Mouse (Mus musculus) cerebellum, postnatal 10 days (tissue): ENCODE measurements around the gene Pabpc1l.

Experiments used
- DNase-seq, 2 experiments: peaks; one replicate each; pipeline ENCODE4 v3.0.0; 2021; ENCODE audit warnings: mixed read lengths in 2 of 2

The Pabpc1l gene

DNA sequence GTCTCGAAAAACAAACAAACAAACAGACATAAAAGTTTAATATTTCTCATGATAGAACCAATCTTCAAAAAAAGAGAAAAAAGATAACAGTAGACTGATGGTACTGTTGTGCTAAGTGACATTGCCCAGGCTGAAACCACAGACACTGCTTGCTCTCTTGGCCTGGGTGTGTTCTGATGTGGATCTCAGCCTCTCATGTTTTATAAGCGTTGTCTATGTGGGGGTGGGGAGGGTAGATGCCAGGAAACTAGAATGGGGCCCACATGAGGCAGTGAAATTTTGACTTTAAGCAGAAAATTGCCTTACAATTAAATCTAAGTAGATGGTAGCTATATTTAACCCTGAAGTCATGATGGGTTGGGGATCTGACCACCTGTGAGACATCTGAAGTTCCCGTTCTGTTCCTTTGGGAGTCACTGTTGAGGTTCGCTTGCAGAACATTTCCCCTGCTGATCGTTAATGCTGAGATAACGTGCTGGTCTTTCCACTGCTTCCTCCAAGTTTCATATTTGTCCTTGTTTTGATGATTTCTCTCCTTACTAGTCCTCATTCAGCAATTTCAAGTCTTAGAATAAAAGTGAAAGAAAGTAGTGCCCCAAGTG lies 62.3 kb downstream of the Pabpc1l start:
- DNase-seq = no peak

DNA sequence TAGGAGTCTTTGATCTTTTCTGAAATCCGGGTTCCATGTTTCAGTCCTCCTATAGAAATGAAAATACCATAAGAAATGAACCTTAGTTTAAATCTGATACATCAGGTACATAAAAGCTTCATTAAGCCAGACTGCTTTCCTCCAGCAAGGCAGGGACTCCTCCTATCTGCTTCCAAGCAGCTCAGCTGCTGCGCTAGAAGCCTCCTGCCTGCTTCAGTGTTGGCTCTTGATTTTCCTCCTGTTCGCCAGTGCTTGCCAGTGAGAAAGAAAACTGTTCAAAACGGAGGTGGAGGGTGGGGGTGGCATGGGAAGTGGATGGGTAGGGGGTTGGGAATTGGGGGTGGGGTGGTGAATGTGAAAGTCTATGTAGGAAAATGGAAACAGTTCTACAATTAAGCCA lies 64.3 kb downstream of the Pabpc1l start:
- no peak for DNase-seq

DNA sequence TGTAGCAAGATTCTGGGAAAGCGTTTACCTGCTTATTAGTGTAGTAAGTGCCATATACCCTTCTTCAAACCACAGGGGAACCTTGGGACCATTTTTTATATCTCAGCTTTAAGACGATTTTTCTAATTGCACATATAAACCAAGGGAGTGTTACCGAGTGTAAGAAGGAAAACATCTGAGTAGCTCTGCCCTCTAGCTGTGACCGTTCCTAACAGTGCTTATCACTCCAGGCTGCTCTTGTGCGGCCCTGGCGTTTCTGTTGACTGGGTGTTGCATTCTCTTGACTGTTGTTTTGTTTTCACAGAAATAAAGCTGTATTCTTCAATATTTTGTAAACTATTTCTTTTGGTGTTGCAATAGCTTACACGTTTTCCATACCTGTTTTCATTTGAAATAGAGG lies 68.9 kb downstream of the Pabpc1l start:
- DNase-seq = no peak

DNA sequence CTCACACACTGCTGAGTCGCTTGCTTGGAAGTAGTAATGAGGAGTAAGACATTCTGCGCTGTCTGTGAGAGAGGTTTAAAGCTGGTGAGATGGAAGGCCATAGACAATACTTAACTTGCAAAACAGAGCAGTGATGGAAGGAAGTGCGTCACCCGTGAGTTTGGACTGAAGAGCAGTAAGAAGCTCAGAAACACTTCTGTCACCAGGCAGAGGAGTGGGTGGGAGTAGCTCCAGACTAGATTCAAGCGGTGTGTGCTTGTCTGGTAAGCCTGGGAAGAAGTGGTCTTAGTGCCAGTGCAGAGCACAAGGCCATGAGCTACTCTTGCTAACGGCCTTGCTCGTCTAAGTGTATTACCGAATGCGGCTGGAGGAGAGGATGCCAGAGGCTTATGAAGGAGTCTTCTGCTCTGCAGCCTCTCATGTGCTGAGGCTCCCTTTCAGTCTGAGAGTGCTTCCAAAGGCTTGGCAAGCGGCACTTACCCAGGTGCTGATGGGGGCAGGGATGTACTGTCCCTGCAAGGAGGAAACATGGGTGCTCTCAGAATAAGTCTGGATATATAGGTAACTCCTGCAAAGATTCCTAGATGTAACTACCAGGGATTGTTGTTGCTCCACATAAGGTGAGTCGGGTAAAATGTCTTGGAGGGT lies 73.5 kb downstream of the Pabpc1l start:
- DNase-seq = peak; percentile 70 to 76
